Mouse (Mus musculus): Measurements from ENCODE around the gene Tmem189. TPM values are rescaled to one million over a fixed set of nuclear protein-coding genes. Genes with fewer than 3 reads are reported as not detected.
"Not testable (repeated sequence)": the region's sequence is repeated elsewhere in the genome, so short reads cannot be mapped to it uniquely, and the experiment has no call there.

The Tmem189 gene
- total RNA-seq, 2 experiments from 2014 or later: 16.8 to 19.5 TPM

- peak; percentile 64 for ATAC-seq (replicated peaks; ENCODE audit: low FRiP score, low TSS enrichment, poor library complexity, severe bottlenecking)
Measured at GRCm38 (mm10) chr2:167631591-167632448, 57.8 kb downstream of the Tmem189 start, which contains the start of gene Ube2v1. TSS of gene Ube2v1 (minus strand) at chr2:167632095.

- ATAC-seq (replicated peaks; ENCODE audit: low FRiP score, low TSS enrichment, poor library complexity, severe bottlenecking): no peak
Measured at GRCm38 (mm10) chr2:167631181-167631590, 58.4 kb downstream of the Tmem189 start.

- no peak for ATAC-seq (replicated peaks; ENCODE audit: low FRiP score, low TSS enrichment, poor library complexity, severe bottlenecking)
Measured at GRCm38 (mm10) chr2:167630421-167630820, 59.2 kb downstream of the Tmem189 start.

GRCm38 (mm10) chr2:167629665-167630209, 59.9 kb downstream of the Tmem189 start:
- no peak for ATAC-seq (replicated peaks; ENCODE audit: low FRiP score, low TSS enrichment, poor library complexity, severe bottlenecking)

- peak; percentile 85 for ATAC-seq (replicated peaks; ENCODE audit: low FRiP score, low TSS enrichment, poor library complexity, severe bottlenecking)
Measured at GRCm38 (mm10) chr2:167628872-167629271, 60.8 kb downstream of the Tmem189 start.

GRCm38 (mm10) chr2:167627019-167627418, 62.6 kb downstream of the Tmem189 start:
- no peak for ATAC-seq (replicated peaks; ENCODE audit: low FRiP score, low TSS enrichment, poor library complexity, severe bottlenecking)

GRCm38 (mm10) chr2:167625670-167626069, 64.0 kb downstream of the Tmem189 start:
- no peak for ATAC-seq (replicated peaks; ENCODE audit: low FRiP score, low TSS enrichment, poor library complexity, severe bottlenecking)

- ATAC-seq (replicated peaks; ENCODE audit: low FRiP score, low TSS enrichment, poor library complexity, severe bottlenecking): no peak
Measured at GRCm38 (mm10) chr2:167624368-167625075, 65.1 kb downstream of the Tmem189 start.

- ATAC-seq (replicated peaks; ENCODE audit: low FRiP score, low TSS enrichment, poor library complexity, severe bottlenecking): no peak
Measured at GRCm38 (mm10) chr2:167622965-167623364, 66.7 kb downstream of the Tmem189 start.

GRCm38 (mm10) chr2:167622352-167622751, 67.3 kb downstream of the Tmem189 start:
- ATAC-seq (replicated peaks; ENCODE audit: low FRiP score, low TSS enrichment, poor library complexity, severe bottlenecking): no peak

GRCm38 (mm10) chr2:167621255-167622087, 68.2 kb downstream of the Tmem189 start:
- 0 out of 2 replicates have a peak, but pooled peaks have one; percentile 17 for ATAC-seq (replicated peaks; ENCODE audit: low FRiP score, low TSS enrichment, poor library complexity, severe bottlenecking)

GRCm38 (mm10) chr2:167617472-167617871, 72.2 kb downstream of the Tmem189 start:
- no peak for ATAC-seq (replicated peaks; ENCODE audit: low FRiP score, low TSS enrichment, poor library complexity, severe bottlenecking)

GRCm38 (mm10) chr2:167617034-167617433, 72.6 kb downstream of the Tmem189 start:
- ATAC-seq (replicated peaks; ENCODE audit: low FRiP score, low TSS enrichment, poor library complexity, severe bottlenecking): no peak

GRCm38 (mm10) chr2:167613335-167613734, 76.3 kb downstream of the Tmem189 start:
- ATAC-seq (replicated peaks; ENCODE audit: low FRiP score, low TSS enrichment, poor library complexity, severe bottlenecking): not testable (repeated sequence)

- ATAC-seq (replicated peaks; ENCODE audit: low FRiP score, low TSS enrichment, poor library complexity, severe bottlenecking): no peak
Measured at GRCm38 (mm10) chr2:167612122-167612521, 77.5 kb downstream of the Tmem189 start.

- ATAC-seq (replicated peaks; ENCODE audit: low FRiP score, low TSS enrichment, poor library complexity, severe bottlenecking): peak; percentile 74
Measured at GRCm38 (mm10) chr2:167611287-167611686, 78.3 kb downstream of the Tmem189 start.

- ATAC-seq (replicated peaks; ENCODE audit: low FRiP score, low TSS enrichment, poor library complexity, severe bottlenecking): no peak
Measured at GRCm38 (mm10) chr2:167606745-167607123, 82.9 kb downstream of the Tmem189 start.

GRCm38 (mm10) chr2:167605817-167606744, 83.5 kb downstream of the Tmem189 start:
- ATAC-seq (replicated peaks; ENCODE audit: low FRiP score, low TSS enrichment, poor library complexity, severe bottlenecking): no peak

Measured in megakaryocyte-erythroid progenitor cell, adult 5-6 weeks (primary cell).